Mouse (Mus musculus) ES-E14 (cell line): ENCODE measurements around the gene Exoc3l2.

Source experiments
- HCFC1 ChIP-seq: IDR thresholded peaks from 2 replicates; pipeline ENCODE4 v1.6.1; 2012; ENCODE audit warnings: low read length, inconsistent platforms, borderline replicate concordance; ENCODE audit not compliant: insufficient read depth
- MAFK ChIP-seq: IDR thresholded peaks from 2 replicates; pipeline ENCODE4 v1.6.1; 2014; ENCODE audit warnings: mild to moderate bottlenecking, low read depth, low read length, inconsistent platforms; ENCODE audit not compliant: insufficient read depth
- ZC3H11A ChIP-seq: IDR thresholded peaks from 2 replicates; pipeline ENCODE4 v1.6.1; 2012; ENCODE audit warnings: low read depth, mild to moderate bottlenecking, inconsistent platforms, low read length, borderline replicate concordance
- ZNF384 ChIP-seq: IDR thresholded peaks from 2 replicates; pipeline ENCODE4 v1.6.1; 2012; ENCODE audit warnings: low read depth, low read length, inconsistent platforms

- TF ChIP-seq MAFK: no peak
- no peak for TF ChIP-seq HCFC1
- no peak for TF ChIP-seq ZC3H11A
- no peak for TF ChIP-seq ZNF384
Observed at GRCm38 (mm10) chr7:19534676-19535075, 71.5 kb downstream of the Exoc3l2 start.
